In genomic region chr6:114459969-114460368, GRCm38 (mm10) we compare ENCODE assay signal across 12 mouse cellular contexts.
"Had no signal": no experiment of that assay in that cellular context is flagged by ENCODE, and none has a peak within 500 bp of the region (broad histone marks: within the 10 kb centered on the region; RNA-seq: fewer than 3 reads in every experiment).

No protein-coding gene starts in this region.

- H3K9ac ChIP-seq: limb, embryonic 12.5 days; liver, embryonic 13.5 days; liver, postnatal 0 days; lung, embryonic 15.5 days had no signal

- DNase-seq: kidney, adult 8-10 months; liver; liver, embryonic 13.5 days; liver, postnatal 0 days; right cerebral cortex, postnatal 14 days; thymus, postnatal 4 days had no signal

- H3K36me3 ChIP-seq: limb, embryonic 12.5 days; liver, embryonic 13.5 days; lung, embryonic 15.5 days had no signal

- H3K4me1 ChIP-seq: liver, embryonic 13.5 days; lung, embryonic 15.5 days had no signal

- H3K4me2 ChIP-seq: limb, embryonic 12.5 days; liver, embryonic 13.5 days; lung, embryonic 15.5 days had no signal

- ATAC-seq: intestine, postnatal 0 days; liver, postnatal 0 days had no signal

- H3K27me3 ChIP-seq: limb, embryonic 12.5 days; liver, embryonic 13.5 days; lung, embryonic 15.5 days had no signal

- H3K27ac ChIP-seq: kidney, postnatal 0 days; layer of hippocampus, adult 2 months; limb, embryonic 12.5 days; liver, embryonic 13.5 days; lung, embryonic 15.5 days; stomach, postnatal 0 days had no signal

- H3K4me3 ChIP-seq: layer of hippocampus, adult 2 months; limb, embryonic 12.5 days; liver, embryonic 13.5 days; lung, embryonic 15.5 days had no signal

- H3K9me3 ChIP-seq: limb, embryonic 12.5 days; liver, embryonic 13.5 days; lung, embryonic 15.5 days had no signal
